Mouse (Mus musculus): ENCODE measurements around the gene Gnai1. TPM values are rescaled to one million over a fixed set of nuclear protein-coding genes. Genes with fewer than 3 reads are reported as not detected.
"Not testable (repeated sequence)": the region's sequence is repeated elsewhere in the genome, so short reads cannot be mapped to it uniquely, and the experiment has no call there.

The Gnai1 gene
- polyA plus RNA-seq, 1 experiment = 1.2 TPM

DNA sequence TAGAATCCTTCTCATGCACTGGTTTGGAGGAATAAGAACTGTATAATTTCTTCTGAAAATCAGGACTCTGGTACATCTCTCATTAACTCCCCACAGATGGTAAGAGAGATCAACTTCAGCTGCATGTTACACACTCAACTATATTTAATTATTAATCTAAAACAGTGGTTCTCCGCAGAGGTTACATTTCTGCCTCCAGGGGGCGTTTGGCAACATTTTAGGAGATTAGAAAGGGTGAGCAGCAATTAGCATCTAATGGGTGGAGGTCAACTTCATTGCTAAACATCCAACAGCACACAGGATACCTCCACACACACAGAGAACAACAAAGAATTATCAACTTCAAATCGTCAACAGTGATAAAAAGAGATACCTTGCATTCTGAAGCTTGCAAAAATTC, 2.0 kb downstream of the Gnai1 start:
- H3K4me3 ChIP-seq (ENCODE audit: control insufficient read depth, insufficient read depth, low read length) = no peak overlapping the region
- H3K4me1 ChIP-seq (replicated peaks; ENCODE audit: control insufficient read depth, insufficient read depth, low read length) = no peaks in the 10 kb centered on the region
- H3K36me3 ChIP-seq (ENCODE audit: control insufficient read depth, insufficient read depth, low read length) = no peaks in the 10 kb centered on the region
- TF ChIP-seq POLR2A (IDR thresholded peaks at IDR 0.05; ENCODE audit: control insufficient read depth, extremely low read depth, insufficient read depth, low read length, poor library complexity) (no peak), CTCF (IDR thresholded peaks at IDR 0.05; ENCODE audit: borderline replicate concordance, control insufficient read depth, extremely low read depth, insufficient read depth, low read length, poor library complexity) (no peak)
- H3K27me3 ChIP-seq (ENCODE audit: control insufficient read depth, insufficient read depth, low read length) = peaks cover 4% of the 10 kb centered on the region; the same call in 1 of the 2 replicates
- DNase-seq = no peak
- 21% methylated on average over 3 of the region's 3 CpGs for WGBS
- no peak overlapping the region for H3K27ac ChIP-seq (ENCODE audit: control insufficient read depth, insufficient read depth, low read length)

DNA sequence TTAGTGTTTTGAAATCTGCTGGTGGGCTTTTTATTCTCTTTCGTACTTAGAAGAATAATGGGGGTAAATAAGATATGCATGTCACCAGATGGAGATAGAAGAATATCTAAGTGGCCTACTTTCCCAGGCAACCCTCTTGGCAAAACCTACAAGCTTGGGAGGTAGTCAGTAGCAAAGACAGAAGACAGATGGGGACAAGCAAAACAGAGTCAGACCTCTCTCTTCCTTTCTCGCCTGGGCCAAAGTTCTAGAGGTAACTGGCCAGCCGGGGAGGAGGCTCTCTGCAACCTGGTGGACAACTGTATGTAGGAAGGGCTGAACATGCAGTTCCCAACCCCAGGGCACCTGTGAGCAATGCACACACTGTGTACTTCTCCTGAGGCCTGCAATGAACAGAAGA, 12.9 kb downstream of the Gnai1 start:
- WGBS = 95% methylated on average over 3 of the region's 3 CpGs
- TF ChIP-seq POLR2A (IDR thresholded peaks at IDR 0.05; ENCODE audit: control insufficient read depth, extremely low read depth, insufficient read depth, low read length, poor library complexity) = no peak
- no peak for TF ChIP-seq CTCF (IDR thresholded peaks at IDR 0.05; ENCODE audit: borderline replicate concordance, control insufficient read depth, extremely low read depth, insufficient read depth, low read length, poor library complexity)
- no peak overlapping the region for H3K4me3 ChIP-seq (ENCODE audit: control insufficient read depth, insufficient read depth, low read length)
- no peak for DNase-seq
- H3K27ac ChIP-seq (ENCODE audit: control insufficient read depth, insufficient read depth, low read length) = no peak overlapping the region
- H3K27me3 ChIP-seq (ENCODE audit: control insufficient read depth, insufficient read depth, low read length) = no peaks in the 10 kb centered on the region
- H3K4me1 ChIP-seq (replicated peaks; ENCODE audit: control insufficient read depth, insufficient read depth, low read length) = no peaks in the 10 kb centered on the region
- H3K36me3 ChIP-seq (ENCODE audit: control insufficient read depth, insufficient read depth, low read length) = no peaks in the 10 kb centered on the region

DNA sequence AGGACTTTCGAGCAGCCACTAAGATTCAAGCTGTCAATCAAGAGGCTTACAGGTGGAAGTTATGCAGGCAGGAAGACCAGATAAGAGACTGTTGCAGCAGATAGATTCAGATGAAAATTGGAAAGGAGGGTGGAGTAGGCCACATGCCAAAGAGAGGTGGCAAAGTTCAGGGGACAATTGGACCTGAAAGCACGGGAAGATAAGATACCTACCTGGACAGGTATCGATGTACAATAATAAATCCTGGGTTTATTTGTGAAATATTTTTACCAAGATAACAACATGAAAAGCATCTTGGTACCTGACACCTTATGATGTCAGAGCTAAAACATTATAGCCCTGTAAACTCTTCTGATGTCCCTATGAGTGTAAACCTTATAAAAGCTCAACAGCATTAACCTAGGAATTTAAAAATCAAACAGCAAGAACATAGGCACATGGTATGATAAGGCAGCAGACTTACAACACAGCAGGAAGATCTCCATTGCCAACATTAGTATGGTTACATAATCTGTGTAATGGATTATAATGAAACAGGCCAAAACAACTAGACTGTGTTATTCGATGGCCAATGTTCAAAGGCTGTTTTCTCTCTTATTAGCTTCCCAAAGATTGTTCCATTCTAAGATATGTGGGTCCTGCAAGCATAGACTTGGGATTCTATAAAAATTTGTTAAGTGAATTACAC, 16.6 kb downstream of the Gnai1 start:
- no peak for TF ChIP-seq CTCF (IDR thresholded peaks at IDR 0.05; ENCODE audit: borderline replicate concordance, control insufficient read depth, extremely low read depth, insufficient read depth, low read length, poor library complexity)
- no peak for TF ChIP-seq POLR2A (IDR thresholded peaks at IDR 0.05; ENCODE audit: control insufficient read depth, extremely low read depth, insufficient read depth, low read length, poor library complexity)
- no peaks in the 10 kb centered on the region for H3K4me1 ChIP-seq (replicated peaks; ENCODE audit: control insufficient read depth, insufficient read depth, low read length)
- H3K27ac ChIP-seq (ENCODE audit: control insufficient read depth, insufficient read depth, low read length) = no peak overlapping the region
- no peaks in the 10 kb centered on the region for H3K36me3 ChIP-seq (ENCODE audit: control insufficient read depth, insufficient read depth, low read length)
- H3K4me3 ChIP-seq (ENCODE audit: control insufficient read depth, insufficient read depth, low read length) = no peak overlapping the region
- no peaks in the 10 kb centered on the region for H3K27me3 ChIP-seq (ENCODE audit: control insufficient read depth, insufficient read depth, low read length)
- DNase-seq = no peak
- WGBS = 89% methylated on average over 4 of the region's 4 CpGs

GRCm38 (mm10) chr5:18342765-18343454, 17.2 kb downstream of the Gnai1 start:
- no peak for DNase-seq
- TF ChIP-seq CTCF (IDR thresholded peaks at IDR 0.05; ENCODE audit: borderline replicate concordance, control insufficient read depth, extremely low read depth, insufficient read depth, low read length, poor library complexity) (no peak), POLR2A (IDR thresholded peaks at IDR 0.05; ENCODE audit: control insufficient read depth, extremely low read depth, insufficient read depth, low read length, poor library complexity) (no peak)
- WGBS = 92% methylated on average over 4 of the region's 4 CpGs

DNA sequence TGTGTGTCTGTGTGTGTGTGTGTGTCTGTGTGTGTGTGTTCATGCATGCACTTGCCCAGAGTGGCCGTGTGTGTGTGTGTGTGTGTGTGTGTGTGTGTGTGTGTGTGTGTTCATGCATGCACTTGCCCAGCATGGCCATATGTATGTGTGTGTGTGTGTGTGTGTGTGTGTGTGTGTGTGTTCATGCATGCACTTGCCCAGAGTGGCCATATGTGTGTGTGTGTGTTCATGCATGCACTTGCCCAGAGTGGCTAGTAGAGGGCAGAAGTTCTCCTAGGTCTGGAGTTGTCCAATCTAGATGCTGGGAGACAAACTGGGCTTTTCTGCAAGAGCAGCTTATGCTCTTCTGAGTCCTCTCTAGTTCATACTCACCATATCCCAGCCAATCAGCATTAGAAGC, 18.3 kb downstream of the Gnai1 start:
- H3K27ac ChIP-seq (ENCODE audit: control insufficient read depth, insufficient read depth, low read length) = not testable (repeated sequence)

More at GRCm38 (mm10) chr5:18342765-18343454, 17.2 kb downstream of the Gnai1 start:
- H3K27ac ChIP-seq (ENCODE audit: control insufficient read depth, insufficient read depth, low read length) = no peak overlapping the region
- no peaks in the 10 kb centered on the region for H3K27me3 ChIP-seq (ENCODE audit: control insufficient read depth, insufficient read depth, low read length)
- H3K36me3 ChIP-seq (ENCODE audit: control insufficient read depth, insufficient read depth, low read length) = no peaks in the 10 kb centered on the region
- H3K4me3 ChIP-seq (ENCODE audit: control insufficient read depth, insufficient read depth, low read length) = no peak overlapping the region
- H3K4me1 ChIP-seq (replicated peaks; ENCODE audit: control insufficient read depth, insufficient read depth, low read length) = no peaks in the 10 kb centered on the region

GRCm38 (mm10) chr5:18332256-18332655, 27.9 kb downstream of the Gnai1 start:
- Histone ChIP-seq H3K27me3 (ENCODE audit: control insufficient read depth, insufficient read depth, low read length) (no peaks in the 10 kb centered on the region), H3K4me3 (ENCODE audit: control insufficient read depth, insufficient read depth, low read length) (no peak overlapping the region), H3K27ac (ENCODE audit: control insufficient read depth, insufficient read depth, low read length) (no peak overlapping the region), H3K36me3 (ENCODE audit: control insufficient read depth, insufficient read depth, low read length) (no peaks in the 10 kb centered on the region), H3K4me1 (replicated peaks; ENCODE audit: control insufficient read depth, insufficient read depth, low read length) (no peaks in the 10 kb centered on the region)
- TF ChIP-seq POLR2A (IDR thresholded peaks at IDR 0.05; ENCODE audit: control insufficient read depth, extremely low read depth, insufficient read depth, low read length, poor library complexity) (no peak), CTCF (IDR thresholded peaks at IDR 0.05; ENCODE audit: borderline replicate concordance, control insufficient read depth, extremely low read depth, insufficient read depth, low read length, poor library complexity) (no peak)
- WGBS = 94% methylated on average over 5 of the region's 5 CpGs
- DNase-seq = no peak

More for the DNA sequence above, 18.3 kb downstream of the Gnai1 start:
- WGBS = 80% methylated on average over 1 of the region's 1 CpGs
- not testable (repeated sequence) for H3K27me3 ChIP-seq (ENCODE audit: control insufficient read depth, insufficient read depth, low read length); H3K4me1 ChIP-seq (replicated peaks; ENCODE audit: control insufficient read depth, insufficient read depth, low read length); DNase-seq; H3K4me3 ChIP-seq (ENCODE audit: control insufficient read depth, insufficient read depth, low read length); H3K36me3 ChIP-seq (ENCODE audit: control insufficient read depth, insufficient read depth, low read length)
